Mouse (Mus musculus): Measurements from ENCODE around the gene Bcl2a1a. TPM values are rescaled to one million over a fixed set of nuclear protein-coding genes. Genes with fewer than 3 reads are reported as not detected.
"Not testable (repeated sequence)": the region's sequence is repeated elsewhere in the genome, so short reads cannot be mapped to it uniquely, and the experiment has no call there.

The Bcl2a1a gene
- total RNA-seq (2021) (1 to 10 TPM in 1 of 2 experiments, under 1 TPM in 1; 0.86 to 1.1 TPM), polyA plus RNA-seq (2012; rRNA removed) (0.23 and 0.43 TPM in 2 replicates)
- long read RNA-seq: 0 reads

DNA sequence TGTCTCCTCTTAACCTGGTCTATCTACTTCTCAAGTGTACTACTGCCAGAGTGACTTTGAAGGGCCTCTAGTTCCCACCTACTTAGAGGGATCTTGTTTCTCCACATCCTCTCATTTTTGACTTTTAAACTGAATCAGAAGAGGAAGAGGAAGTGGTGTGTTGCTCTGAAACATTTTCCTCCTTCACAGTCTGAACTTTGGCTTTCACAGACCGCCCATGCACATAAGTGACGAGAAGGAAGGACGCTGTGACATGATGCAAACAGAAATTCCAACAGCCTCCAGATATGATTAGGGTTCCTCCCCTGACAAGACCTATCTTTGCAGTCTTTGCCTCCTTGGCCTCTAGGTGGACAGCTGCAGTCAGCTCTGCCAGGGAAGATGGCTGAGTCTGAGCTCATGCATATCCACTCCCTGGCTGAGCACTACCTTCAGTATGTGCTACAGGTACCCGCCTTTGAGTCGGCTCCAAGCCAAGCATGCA lies at the start of gene Bcl2a1a:
TSS of gene Bcl2a1a (plus strand) at position 231 of the 484 bp plus-strand sequence.
- DNase-seq: peak; percentile 6

DNA sequence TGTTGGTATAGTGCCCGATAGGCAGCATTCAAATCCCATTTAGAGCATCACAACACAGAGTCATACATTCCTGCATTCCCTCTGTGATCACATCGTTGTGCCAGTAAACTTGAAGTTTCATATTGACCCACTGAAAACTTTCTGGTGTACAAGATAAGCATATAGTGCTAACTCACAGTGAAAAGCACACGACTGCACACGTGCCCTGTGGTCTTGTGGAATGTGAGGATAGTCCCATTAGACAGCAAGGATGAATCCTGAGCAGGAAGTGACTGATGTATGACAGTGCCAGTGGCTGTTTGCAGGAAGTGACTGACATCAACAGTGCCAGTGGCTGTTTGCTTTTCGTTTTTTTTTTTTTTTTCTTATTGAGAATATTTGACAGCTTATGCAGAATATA lies 40.1 kb upstream of the Bcl2a1a start:
- DNase-seq: not testable (repeated sequence)

DNA sequence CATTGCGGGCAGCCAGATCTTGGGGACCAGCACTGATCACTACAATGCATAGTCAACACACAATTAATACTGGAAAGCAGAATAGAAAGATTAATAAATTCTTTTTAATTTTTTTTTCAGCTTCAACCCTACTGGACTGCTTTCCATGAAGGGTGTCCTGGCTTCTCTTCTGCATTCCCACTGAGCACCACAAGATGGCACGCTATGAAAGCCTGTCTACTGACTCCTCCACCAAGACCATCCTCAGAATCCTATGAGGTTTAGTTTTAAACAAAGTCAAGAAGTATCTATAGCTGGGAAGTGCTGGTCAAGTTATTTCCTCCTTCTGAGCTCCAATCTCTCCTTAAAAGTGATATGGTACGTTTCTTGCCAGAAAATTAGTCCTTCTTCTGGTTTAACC lies 18.4 kb upstream of the Bcl2a1a start:
- DNase-seq: not testable (repeated sequence)

DNA sequence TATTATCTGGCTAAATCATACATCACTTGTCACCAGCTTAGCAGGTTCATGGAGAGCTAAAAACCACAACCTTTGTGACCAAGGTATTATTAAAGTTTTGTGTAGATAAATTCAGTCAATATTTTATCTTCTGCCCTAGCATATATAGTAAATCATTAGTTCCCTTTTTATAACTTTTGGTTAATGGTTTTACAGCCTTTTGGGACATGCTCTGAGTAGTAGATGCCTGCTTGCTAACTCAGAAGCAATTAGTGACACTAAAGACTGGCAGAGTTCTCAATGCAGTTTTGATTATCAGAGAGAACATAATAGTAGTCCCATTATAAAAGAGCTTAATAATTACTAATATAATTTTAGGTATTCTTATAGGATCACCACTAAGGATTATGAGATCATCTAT lies 5.2 kb upstream of the Bcl2a1a start:
- DNase-seq: not testable (repeated sequence)

DNA sequence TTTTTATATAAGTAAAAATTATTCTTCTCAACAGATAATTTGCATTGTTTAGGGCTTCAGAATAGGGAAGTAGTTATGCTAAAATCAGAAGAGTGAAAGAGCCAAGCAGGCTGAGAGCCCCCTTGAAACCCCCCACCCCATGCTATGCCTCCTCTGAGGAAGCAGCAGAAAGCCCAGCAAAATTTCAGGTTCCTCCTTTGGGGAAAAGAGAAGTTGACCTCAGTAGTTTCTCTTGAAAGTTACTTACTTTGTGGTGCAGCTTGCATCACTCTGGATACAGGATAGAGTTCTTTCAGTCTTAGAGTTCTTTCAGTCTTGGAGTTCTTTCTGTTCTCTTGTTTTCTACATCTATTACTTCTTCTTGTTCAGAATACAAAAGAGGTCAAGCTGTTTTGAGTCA lies 3.5 kb upstream of the Bcl2a1a start:
- DNase-seq: not testable (repeated sequence)

DNA sequence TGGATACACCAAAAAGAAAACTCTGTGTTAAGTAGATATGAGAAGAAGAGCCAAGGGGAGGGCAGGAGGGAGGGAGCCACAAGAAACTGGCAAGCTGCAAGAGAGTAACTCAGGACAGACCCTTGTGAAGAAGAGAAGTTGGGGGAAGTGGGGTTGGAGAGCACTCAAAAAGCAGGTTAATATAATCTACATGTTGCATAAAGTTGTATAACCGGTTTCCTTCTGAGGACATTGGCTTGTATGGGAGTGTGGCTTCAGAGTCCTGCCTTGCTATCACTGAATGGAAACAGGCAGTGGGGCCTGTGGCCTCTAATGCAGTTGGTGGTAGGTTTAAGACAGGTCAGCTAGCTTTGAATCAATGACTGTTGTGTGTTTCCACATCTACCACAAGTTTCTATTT lies 1.5 kb upstream of the Bcl2a1a start:
- not testable (repeated sequence) for DNase-seq

DNA sequence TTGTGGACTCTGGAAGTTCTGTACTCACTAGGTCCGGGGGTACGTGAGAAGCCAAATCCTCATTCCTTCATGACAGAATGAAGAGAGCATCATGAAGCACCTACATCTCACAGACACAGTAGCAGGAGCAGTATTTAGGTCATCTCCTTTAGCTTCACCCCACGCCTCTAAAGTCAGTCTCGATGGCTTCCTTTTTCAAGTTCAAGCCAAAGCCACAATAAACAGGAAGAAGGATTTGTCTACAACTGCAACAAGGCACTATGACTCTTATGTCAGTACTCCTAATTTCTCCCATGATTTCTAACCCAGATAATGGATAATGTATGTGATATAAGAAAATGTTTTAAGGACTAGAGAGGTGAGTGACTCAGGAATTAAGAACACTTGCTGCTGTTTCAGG lies 665 bp upstream of the Bcl2a1a start:
- not testable (repeated sequence) for DNase-seq

DNA sequence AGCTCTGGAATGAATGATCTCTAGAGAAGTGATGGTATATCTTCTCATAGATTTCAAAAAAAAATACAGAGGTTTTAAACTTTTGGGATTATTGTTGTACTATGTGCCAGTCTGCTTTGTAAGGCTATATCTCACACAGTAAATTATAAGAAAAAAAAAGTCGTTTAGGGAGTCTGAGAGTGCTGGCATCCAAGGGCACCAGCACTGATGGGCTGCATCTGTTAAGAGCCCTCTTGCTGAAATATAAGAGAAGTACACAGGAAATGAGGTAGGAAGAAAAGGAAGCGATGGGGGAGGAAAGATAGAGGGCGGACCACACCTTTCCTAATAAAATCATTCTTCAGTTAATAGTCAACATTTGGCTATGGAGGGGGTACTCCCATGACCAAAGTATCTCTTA lies 2.2 kb downstream of the Bcl2a1a start:
- DNase-seq: no peak

DNA sequence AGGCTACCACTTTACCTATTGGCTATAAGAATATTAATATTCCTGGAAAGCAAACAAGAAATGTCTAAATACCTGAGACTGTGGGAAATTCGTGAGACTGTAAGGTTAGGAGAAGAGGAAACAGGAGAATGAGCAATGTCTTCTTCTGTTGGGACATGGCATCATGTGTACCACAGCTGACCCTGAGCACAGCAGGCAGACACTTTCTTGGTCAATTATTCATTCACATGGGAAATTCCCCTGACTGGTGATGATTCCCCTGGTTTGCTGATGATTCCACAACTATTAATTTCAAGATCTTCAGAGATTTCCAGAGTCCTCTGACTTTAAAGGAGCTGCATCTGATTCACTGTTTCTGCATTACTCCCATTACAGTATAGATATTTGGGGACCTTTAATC lies 3.3 kb downstream of the Bcl2a1a start:
- not testable (repeated sequence) for DNase-seq

DNA sequence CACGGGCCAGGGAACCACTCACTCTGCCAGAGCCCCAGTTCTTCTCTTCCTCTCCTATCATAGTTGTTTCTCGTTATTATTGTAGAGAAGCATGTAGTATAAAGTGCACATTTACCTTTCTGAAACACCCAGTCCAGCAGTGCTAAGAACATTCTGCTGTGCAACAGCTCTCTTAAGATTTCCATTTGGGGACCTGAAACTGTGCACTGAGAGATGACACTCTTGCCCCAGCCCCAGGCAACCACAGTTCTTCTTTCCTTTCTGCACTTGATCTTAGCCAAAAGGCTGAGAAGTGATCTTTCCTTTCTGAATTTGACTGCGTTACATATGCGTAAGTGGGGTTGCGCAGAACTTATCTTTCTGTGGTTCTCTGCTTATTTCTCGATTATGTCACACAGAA lies 9.8 kb downstream of the Bcl2a1a start:
- not testable (repeated sequence) for DNase-seq

DNA sequence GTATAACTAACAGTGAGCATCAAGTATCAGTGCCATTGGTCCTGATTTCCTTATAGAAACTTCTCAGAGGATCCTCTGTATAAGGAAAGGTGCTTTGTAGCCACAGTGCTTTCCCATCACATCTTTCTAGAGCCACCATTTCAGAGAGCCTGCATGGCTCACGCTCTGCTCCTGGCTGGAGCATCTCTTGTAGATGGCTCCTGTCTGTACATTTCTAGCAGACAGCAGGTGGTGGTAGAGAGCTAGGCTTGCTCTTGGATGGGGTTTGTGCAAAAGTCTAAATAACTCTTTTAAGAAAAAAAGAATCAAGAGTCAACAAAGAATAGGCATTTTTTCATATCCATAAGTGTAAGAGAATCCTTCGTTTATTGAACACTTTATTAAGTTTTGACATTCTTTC lies 12.8 kb downstream of the Bcl2a1a start:
- not testable (repeated sequence) for DNase-seq

DNA sequence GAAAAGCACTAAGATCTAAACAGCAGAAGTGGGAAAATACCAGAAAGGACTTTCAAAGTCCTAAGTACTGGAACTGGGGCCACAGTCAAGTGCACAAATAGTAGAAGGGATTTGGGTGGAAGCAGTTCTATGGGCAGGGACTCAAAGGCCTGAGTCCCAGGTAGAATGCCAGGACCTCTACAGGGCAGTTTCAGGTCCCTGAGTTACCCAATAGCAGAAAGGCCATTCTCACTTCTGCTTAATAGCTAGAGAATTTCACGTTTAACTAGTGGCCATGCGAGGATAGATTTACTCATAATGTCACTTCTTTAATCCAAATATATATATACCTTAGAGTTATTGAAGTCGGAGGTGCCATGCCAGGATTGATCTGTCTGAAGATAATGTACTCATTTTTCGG lies 20.2 kb downstream of the Bcl2a1a start:
- not testable (repeated sequence) for DNase-seq

DNA sequence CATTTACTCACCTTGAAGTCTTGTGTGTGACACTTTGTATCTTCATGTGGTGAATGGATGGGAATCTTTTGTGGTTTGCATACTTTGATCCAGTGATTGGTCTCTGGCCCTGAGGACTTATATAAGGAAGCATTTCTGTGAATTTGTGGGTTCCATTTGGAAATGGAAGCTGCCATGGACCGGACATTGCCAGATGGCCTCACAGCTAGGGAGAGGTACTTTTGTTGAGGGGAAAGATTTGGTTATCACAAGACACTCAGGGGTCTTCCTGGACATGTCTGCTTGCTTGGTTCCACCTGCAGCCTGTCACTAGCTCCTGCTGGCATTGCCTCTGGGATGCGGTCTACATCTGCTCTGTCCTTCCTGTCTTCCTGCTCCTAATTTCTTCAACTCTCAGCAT lies 23.1 kb downstream of the Bcl2a1a start:
- DNase-seq: not testable (repeated sequence)

DNA sequence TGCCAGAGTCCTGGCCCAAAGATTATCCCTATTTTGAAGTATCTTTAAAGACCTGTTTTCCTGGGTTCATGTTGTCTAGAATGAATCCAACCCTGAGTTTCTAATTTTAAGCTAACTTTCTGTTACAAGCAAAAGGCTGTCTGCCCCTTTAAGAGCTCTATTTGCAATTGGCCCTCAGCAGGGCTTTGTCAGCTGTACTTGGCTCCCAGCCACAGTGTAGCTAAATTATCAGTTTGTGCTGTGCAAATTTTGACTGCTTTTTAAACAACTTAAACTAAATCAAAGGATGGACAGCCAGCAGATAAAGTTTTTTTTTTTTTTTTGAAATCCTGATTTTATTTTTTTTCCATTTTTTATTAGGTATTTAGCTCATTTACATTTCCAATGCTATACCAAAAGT lies 44.8 kb downstream of the Bcl2a1a start:
- DNase-seq: not testable (repeated sequence)

Other genes with a start within 250 kb of the Bcl2a1a start
- 10 to 100 TPM; 38.8 to 39.8 TPM for gene Mthfsl, start 236.6 kb upstream of the Bcl2a1a start, total RNA-seq (2021)
- gene Mthfsl, start 236.6 kb upstream of the Bcl2a1a start, polyA plus RNA-seq (2012; rRNA removed): 4.7 and 4.9 TPM in 2 replicates
- 1 to 10 TPM in 1 of 2 experiments, under 1 TPM in 1; 0.89 to 2.2 TPM for gene Bcl2a1d, start 225.0 kb upstream of the Bcl2a1a start, total RNA-seq (2021)
- 0.30 and 0.73 TPM in 2 replicates for gene Bcl2a1d, start 225.0 kb upstream of the Bcl2a1a start, polyA plus RNA-seq (2012; rRNA removed)
- gene Trim43c, start 117.7 kb upstream of the Bcl2a1a start, total RNA-seq (2021): not detected
- gene Trim43c, start 117.7 kb upstream of the Bcl2a1a start, polyA plus RNA-seq (2012; rRNA removed): not detected in 2 replicates
- under 1 TPM; 0.46 to 0.48 TPM for gene Trim43b, start 135.9 kb downstream of the Bcl2a1a start, total RNA-seq (2021)
- not detected in 2 replicates for gene Trim43b, start 135.9 kb downstream of the Bcl2a1a start, polyA plus RNA-seq (2012; rRNA removed)
- gene Bcl2a1b, start 242.3 kb downstream of the Bcl2a1a start, total RNA-seq (2021): 1 to 10 TPM; 1.6 to 3.1 TPM
- 1.6 and 1.7 TPM in 2 replicates for gene Bcl2a1b, start 242.3 kb downstream of the Bcl2a1a start, polyA plus RNA-seq (2012; rRNA removed)
- gene Gm29094, start 242.5 kb downstream of the Bcl2a1a start, total RNA-seq (2021): not detected
- not detected in 2 replicates for gene Gm29094, start 242.5 kb downstream of the Bcl2a1a start, polyA plus RNA-seq (2012; rRNA removed)